Mouse (Mus musculus): Measurements from ENCODE around the gene Ddrgk1.
"Not testable (repeated sequence)": the region's sequence is repeated elsewhere in the genome, so short reads cannot be mapped to it uniquely, and the experiment has no call there.

Gene Ddrgk1

DNA sequence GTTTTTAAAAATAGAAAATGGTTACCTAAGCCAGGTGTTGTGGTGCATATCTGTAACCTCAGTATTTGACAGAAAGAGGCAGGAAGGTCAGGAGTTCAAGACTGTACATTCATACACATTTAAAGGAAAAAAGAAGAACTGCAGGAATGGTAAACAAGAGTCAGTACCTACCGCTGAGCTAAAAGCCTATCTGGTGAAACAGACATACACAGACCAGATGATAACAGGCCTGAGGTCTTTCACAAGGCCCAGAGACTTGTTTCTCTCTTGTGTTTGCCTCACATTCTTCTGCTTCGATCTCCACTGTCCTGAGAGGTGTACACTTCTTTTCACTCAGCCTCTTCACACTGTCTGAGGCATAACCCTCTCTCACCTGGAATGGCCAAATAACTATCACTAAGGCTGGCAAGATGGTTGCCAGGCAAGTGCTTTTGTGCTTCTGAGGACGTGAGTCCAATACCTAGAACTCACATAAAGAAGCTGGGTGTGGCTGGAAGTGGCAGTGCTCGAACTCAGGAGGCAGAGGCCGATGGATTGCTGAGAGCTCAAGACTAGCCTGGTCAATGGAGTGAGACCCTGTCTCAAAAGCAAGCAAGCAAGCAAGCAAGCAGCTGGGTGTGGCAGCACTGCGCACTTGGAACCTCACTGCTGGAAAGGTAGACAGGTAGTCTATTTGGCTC is 8.7 kb downstream of the Ddrgk1 start:
- in situ Hi-C loops (cut with MboI; ENCODE audit: unreplicated experiment in 2 of 2) = no loop called here

GRCm38 (mm10) chr2:130653760-130654159 is 10.7 kb downstream of the Ddrgk1 start:
- in situ Hi-C loops (cut with MboI; ENCODE audit: unreplicated experiment in 2 of 2) = no loop called here

DNA sequence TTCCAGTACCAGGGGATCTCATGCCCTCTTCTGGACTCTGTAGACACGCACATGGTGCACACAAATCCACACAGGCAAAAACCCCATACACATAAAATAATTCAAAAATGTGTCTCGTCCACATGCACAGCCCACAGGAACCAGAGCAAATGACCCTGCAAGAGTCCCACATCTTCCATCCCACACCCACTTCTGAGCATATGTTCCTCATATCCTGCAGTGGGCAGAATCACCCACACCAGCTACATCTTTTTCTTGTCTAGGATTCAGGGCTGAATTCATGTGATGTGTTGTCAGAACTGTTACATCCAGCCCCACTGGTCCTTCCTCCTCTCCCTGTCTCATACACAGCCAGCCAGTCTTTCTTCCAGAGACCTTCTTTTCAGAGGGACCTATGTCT is 11.2 kb downstream of the Ddrgk1 start:
- in situ Hi-C loops (cut with MboI; ENCODE audit: unreplicated experiment in 2 of 2) = no loop called here

DNA sequence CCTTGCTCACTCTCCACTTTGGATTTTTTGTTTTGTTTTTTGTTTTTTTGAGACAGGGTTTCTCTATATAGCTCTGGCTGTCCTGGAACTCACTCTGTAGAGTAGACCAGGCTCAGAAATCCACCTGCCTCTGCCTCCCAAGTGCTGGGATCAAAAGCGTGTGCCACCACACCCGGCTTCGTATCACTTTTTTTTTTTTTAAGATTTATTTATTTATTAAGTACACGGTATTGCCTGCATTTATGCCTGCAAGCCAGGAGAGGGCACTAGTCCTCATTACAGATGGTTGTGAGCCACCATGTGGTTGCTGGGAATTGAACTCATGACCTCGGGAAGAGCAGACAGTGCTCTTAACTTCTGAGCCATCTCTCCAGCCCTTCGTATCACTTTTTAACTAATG is 15.4 kb downstream of the Ddrgk1 start:
- in situ Hi-C loops (cut with MboI; ENCODE audit: unreplicated experiment in 2 of 2) = not testable (repeated sequence)

GRCm38 (mm10) chr2:130645198-130645597 is 19.3 kb downstream of the Ddrgk1 start:
- in situ Hi-C loops (cut with MboI; ENCODE audit: unreplicated experiment in 2 of 2) = no loop called here

GRCm38 (mm10) chr2:130642684-130643369 is 21.6 kb downstream of the Ddrgk1 start, which contains the start of gene Lzts3:
Lzts3 (minus strand) TSS chr2:130642803.
- in situ Hi-C loops (cut with MboI; ENCODE audit: unreplicated experiment in 2 of 2) = no loop called here

GRCm38 (mm10) chr2:130642197-130642660 is 22.2 kb downstream of the Ddrgk1 start:
- in situ Hi-C loops (cut with MboI; ENCODE audit: unreplicated experiment in 2 of 2) = no loop called here

- in situ Hi-C loops (cut with MboI; ENCODE audit: unreplicated experiment in 2 of 2) = no loop called here
Measured at GRCm38 (mm10) chr2:130641351-130642025, 23.0 kb downstream of the Ddrgk1 start.

GRCm38 (mm10) chr2:130639276-130639675 is 25.2 kb downstream of the Ddrgk1 start:
- in situ Hi-C loops (cut with MboI; ENCODE audit: unreplicated experiment in 2 of 2) = no loop called here

DNA sequence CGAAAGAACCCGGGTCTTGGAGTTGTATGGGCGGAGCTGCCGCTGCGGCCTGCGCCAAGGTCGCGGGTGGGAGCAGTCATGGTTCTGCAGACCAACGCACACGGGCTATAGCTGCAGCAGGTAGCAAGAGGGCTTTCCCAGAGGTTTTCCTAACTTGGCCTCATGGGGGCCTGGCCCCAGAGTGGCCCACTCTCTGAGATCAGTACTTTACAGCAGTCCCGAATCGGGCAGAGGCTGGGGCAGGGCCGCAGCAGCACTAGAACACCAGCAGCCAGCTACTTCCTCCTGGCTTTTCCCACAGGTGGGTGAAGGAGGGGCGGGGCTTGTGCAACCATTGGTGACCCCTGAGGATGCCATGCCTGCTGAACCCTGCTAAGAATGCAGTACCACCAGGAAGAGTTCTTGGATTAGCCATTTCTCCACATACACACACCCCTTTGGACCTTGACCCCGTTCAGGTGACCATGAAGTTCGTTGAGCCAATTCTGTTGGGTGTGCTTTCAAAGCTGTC is 26.3 kb downstream of the Ddrgk1 start:
- in situ Hi-C loops (cut with MboI; ENCODE audit: unreplicated experiment in 2 of 2) = no loop called here

GRCm38 (mm10) chr2:130635847-130636246 is 28.6 kb downstream of the Ddrgk1 start:
- in situ Hi-C loops (cut with MboI; ENCODE audit: unreplicated experiment in 2 of 2) = no loop called here

GRCm38 (mm10) chr2:130634739-130635411 is 29.6 kb downstream of the Ddrgk1 start:
- in situ Hi-C loops (cut with MboI; ENCODE audit: unreplicated experiment in 2 of 2) = loop anchor here in 1 of 2 experiments (5.0 kb wide), 1 partner anchor 32 kb away; the partner anchor contains the start of gene Itpa

DNA sequence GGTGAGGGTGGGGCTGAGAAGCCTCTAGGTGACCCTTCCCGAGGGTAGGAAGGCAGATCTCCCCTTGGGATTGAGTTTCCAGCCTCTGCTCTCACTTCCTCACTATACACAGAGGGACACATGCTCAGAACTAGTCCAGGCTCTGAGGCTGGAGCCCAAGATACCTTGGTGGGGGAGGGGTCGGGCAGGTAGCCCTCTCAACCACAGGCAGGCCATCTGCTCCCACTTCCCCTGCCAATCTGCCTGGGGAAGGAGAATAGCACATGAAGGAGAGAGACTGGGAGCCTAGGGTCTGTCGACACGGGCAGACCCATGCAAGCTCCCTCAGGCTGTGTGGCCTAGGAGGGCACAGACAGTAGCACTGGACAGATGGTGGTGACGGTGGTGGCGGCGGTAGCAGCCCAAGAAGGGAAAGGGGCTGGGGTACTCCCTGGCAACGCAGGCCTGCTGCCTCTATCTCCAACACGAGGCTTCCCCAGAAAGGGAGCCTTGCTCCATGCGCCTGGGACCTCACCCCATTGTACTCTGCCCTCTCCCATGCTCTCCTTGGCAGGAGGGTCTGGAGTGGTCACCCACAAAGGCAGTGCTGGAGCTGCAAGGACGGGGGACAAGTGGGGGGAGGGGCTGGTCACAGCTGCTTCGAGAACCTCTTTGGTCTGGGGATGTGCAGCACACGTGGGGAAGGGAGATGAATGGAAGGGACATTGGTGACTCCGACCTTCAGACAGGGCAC is 30.3 kb downstream of the Ddrgk1 start:
- in situ Hi-C loops (cut with MboI; ENCODE audit: unreplicated experiment in 2 of 2) = loop anchor here in 1 of 2 experiments (5.0 kb wide), 1 partner anchor 33 kb away; the partner anchor contains the start of gene Itpa

- in situ Hi-C loops (cut with MboI; ENCODE audit: unreplicated experiment in 2 of 2) = loop anchor here in 1 of 2 experiments (5.0 kb wide), 1 partner anchor 34 kb away; the partner anchor contains the start of gene Itpa
Measured at GRCm38 (mm10) chr2:130632887-130633675, 31.4 kb downstream of the Ddrgk1 start.

DNA sequence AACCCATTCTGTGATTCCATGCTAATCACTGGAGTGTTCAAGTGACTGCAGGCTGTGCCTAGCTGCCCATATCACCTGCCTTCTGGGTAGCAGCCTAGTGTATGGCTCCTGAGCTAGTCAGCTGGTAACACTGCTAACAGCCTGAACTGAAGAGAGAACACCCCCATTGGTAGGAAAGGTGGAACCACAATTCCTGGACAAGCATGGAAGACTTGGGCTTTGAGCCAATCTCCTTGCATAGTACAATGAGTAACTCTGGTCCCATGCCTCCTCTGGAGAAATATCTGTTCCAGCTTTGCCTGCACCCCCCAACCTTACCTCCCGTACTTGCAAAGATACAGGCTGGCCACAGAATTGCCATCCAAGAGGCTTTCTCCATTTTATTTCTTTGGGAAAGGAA is 32.0 kb downstream of the Ddrgk1 start:
- in situ Hi-C loops (cut with MboI; ENCODE audit: unreplicated experiment in 2 of 2) = loop anchor here in 1 of 2 experiments (5.0 kb wide), 1 partner anchor 35 kb away; the partner anchor contains the start of gene Itpa

DNA sequence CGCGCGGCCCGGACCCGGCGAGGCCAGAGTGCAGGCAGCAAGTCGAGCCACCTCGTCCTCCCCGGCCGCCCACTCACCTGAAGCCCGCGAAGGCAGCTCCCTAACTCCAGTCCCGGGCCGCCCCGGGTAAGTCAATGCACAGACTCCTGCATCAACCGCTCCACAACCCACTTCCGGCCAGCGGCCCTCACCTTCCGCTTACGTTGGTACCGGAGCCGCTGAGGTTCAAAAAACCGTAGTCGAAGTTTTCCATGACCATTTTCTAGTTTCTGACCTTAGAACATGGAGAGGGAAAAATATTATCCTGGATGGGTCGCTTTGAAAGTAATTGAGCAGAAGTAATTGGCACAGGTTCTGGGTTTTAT is 34.6 kb downstream of the Ddrgk1 start, which contains the start of the genes Fastkd5 and Ubox5:
TSS of gene Fastkd5 (minus strand) at position 189 of the 365 bp plus-strand sequence.
TSS of gene Ubox5 (minus strand) at position 200 of the 365 bp plus-strand sequence.
- in situ Hi-C loops (cut with MboI; ENCODE audit: unreplicated experiment in 2 of 2) = loop anchor here in 1 of 2 experiments (5.0 kb wide), 1 partner anchor 37 kb away; the partner anchor contains the start of gene Itpa

GRCm38 (mm10) chr2:130629080-130629838 is 35.2 kb downstream of the Ddrgk1 start:
- in situ Hi-C loops (cut with MboI; ENCODE audit: unreplicated experiment in 2 of 2) = no loop called here

DNA sequence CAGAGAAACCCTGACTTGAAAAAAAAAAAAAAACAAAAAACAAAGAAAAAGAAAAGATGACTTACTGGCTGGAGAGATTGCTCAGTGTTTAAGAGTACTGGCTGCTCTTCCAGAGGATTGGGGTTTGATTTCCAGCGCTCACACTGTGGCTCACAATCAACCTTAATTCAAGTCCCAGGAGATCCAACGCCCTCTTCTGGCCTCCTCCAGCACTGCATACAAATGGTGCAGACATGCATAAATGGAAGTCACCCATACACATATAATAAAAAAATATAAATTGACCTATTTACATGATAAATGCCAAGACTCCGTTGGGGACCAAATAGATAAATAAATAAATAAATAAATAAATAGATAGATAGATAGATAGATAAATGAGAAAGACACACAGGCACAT is 36.0 kb downstream of the Ddrgk1 start:
- in situ Hi-C loops (cut with MboI; ENCODE audit: unreplicated experiment in 2 of 2) = no loop called here
